Mouse (Mus musculus) neural tube, embryonic 12.5 days (tissue): ENCODE measurements around the gene Lefty2. TPM values are rescaled to one million over a fixed set of nuclear protein-coding genes. Genes with fewer than 3 reads are reported as not detected.

Experiments
- ATAC-seq: fragments of 200-750 bp; cut with Nextera tagmentation; 2 replicates; pipeline ENCODE4 v1.8.0; 2017; ENCODE audit warnings: low read depth, mild to moderate bottlenecking, moderate TSS enrichment, moderate library complexity; ENCODE audit not compliant: low FRiP score
- H3K27ac ChIP-seq: fragments of 300-500 bp; sonication (generic); 2 replicates; pipeline ENCODE4 v1.5.1; 2016
- H3K27me3 ChIP-seq: fragments of 300-500 bp; sonication (generic); replicated peaks from 2 replicates; pipeline ENCODE4 v1.6.1; 2016; ENCODE audit warnings: mild to moderate bottlenecking
- H3K36me3 ChIP-seq: fragments of 300-500 bp; sonication (generic); 2 replicates; pipeline ENCODE4 v1.6.1; 2016; ENCODE audit warnings: mild to moderate bottlenecking
- H3K4me1 ChIP-seq: fragments of 300-500 bp; sonication (generic); 2 replicates; pipeline ENCODE4 v1.6.1; 2016
- H3K4me2 ChIP-seq: fragments of 300-500 bp; sonication (generic); replicated peaks from 2 replicates; pipeline ENCODE4 v1.6.1; 2016; ENCODE audit warnings: mild to moderate bottlenecking
- H3K4me3 ChIP-seq: fragments of 300-500 bp; sonication (generic); 2 replicates; pipeline ENCODE4 v1.5.1; 2016
- H3K9ac ChIP-seq: fragments of 300-500 bp; sonication (generic); 2 replicates; pipeline ENCODE4 v1.6.1; 2016; ENCODE audit warnings: mild to moderate bottlenecking
- H3K9me3 ChIP-seq: fragments of 300-500 bp; sonication (generic); 2 replicates; pipeline ENCODE4 v1.6.1; 2016; ENCODE audit warnings: mild to moderate bottlenecking
- WGBS: fragments of 180-500 bp; shearing (Covaris S2); methylation state at CpG from one replicate; pipeline ENCODE4 v1.1.7; 2016; 5-methylcytosine and 5-hydroxymethylcytosine counted together
- polyA plus RNA-seq: library from polyadenylated mRNA; unstranded; fragments of >200 nt; fragmentation: Nextera tagmentation; extraction: Ambion mirVana; gene quantifications from 2 replicates; pipeline ENCODE4 v1.2.1, GENCODE M21; 2016

Gene Lefty2
- not detected in 2 replicates for polyA plus RNA-seq

- Histone ChIP-seq H3K4me3 (no peak within 1 kb of the TSS), H3K9me3 (no peaks in the 10 kb centered on the region), H3K4me2 (no peak within 1 kb of the TSS), H3K36me3 (no peaks in the 10 kb centered on the region), H3K27ac (no peak within 1 kb of the TSS), H3K27me3 (peaks cover 35% of the 10 kb centered on the region), H3K4me1 (peaks cover 11% of the 10 kb centered on the region), H3K9ac (no peak within 1 kb of the TSS)
- 66% methylated on average over 10 of the region's 10 CpGs for WGBS
- ATAC-seq, result no peak
Measured at GRCm38 (mm10) chr1:180892808-180893207, at the start of gene Lefty2. Gene Lefty2, plus strand, starts transcription at chr1:180893108.

GRCm38 (mm10) chr1:180848114-180848510 lies 44.8 kb upstream of the Lefty2 start:
- Histone ChIP-seq H3K27ac (peak overlapping the region; percentile 94), H3K9ac (peak overlapping the region; percentile 61), H3K36me3 (no peaks in the 10 kb centered on the region), H3K4me1 (peaks cover 33% of the 10 kb centered on the region), H3K27me3 (no peaks in the 10 kb centered on the region), H3K4me3 (peak overlapping the region; percentile 19), H3K9me3 (no peaks in the 10 kb centered on the region), H3K4me2 (peak overlapping the region; percentile 58)
- WGBS, result 8% methylated on average over 9 of the region's 9 CpGs
- peak; percentile 25 for ATAC-seq

DNA sequence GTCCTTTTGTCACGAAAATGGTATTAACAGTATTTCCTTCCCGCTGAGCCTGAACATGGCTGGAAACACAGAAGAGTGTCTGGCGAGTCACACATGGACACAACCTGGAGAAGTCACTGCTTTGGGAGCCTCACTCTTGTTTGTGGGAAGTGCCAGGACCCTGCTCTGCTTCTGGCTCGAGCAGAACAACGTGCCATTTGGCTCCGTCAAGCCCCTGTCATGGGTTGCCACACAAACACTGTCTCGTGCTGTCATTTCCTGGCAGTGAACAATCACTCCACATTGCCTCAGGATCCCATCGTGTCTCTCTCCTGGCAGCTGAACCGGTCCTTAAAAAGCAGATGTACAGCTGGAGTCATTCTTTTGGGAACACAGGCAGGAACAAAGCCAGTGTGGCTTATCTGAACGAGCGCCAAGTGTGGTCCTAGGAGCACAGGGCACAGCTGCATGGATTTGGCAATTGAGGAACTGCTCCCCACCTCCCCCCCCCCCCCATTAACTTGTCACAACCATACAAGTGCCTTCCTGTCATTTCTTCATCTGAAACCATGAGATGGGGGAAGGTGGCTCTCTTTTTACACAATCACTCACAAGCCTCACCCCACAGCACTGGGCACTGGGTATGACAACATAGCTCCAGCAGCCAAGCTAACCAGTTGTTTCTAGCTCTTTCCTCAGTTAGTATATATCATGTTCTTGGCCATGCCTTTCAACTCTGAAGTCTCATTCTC lies 44.2 kb upstream of the Lefty2 start:
- Histone ChIP-seq H3K36me3 (no peaks in the 10 kb centered on the region), H3K27me3 (no peaks in the 10 kb centered on the region), H3K4me3 (peak overlapping the region; percentile 19; the same call in 1 of the 2 replicates), H3K27ac (peak overlapping the region; percentile 94), H3K9ac (peak overlapping the region; percentile 61), H3K9me3 (no peaks in the 10 kb centered on the region), H3K4me1 (peaks cover 33% of the 10 kb centered on the region), H3K4me2 (peak overlapping the region; percentile 58)
- 15% methylated on average over 11 of the region's 11 CpGs for WGBS
- ATAC-seq, result peak; percentile 31

- peaks cover 33% of the 10 kb centered on the region for H3K4me1 ChIP-seq
- no peaks in the 10 kb centered on the region for H3K27me3 ChIP-seq
- WGBS, result 29% methylated on average over 11 of the region's 11 CpGs
- H3K9me3 ChIP-seq, result no peaks in the 10 kb centered on the region
- H3K4me2 ChIP-seq, result peak overlapping the region; percentile 64
- no peaks in the 10 kb centered on the region for H3K36me3 ChIP-seq
- H3K4me3 ChIP-seq, result peak overlapping the region; percentile 35
- no peak for ATAC-seq
- H3K27ac ChIP-seq, result peak overlapping the region; percentile 92
- H3K9ac ChIP-seq, result peak overlapping the region; percentile 52
Measured at GRCm38 (mm10) chr1:180849701-180850301, 43.1 kb upstream of the Lefty2 start.

GRCm38 (mm10) chr1:180850316-180851270 lies 42.3 kb upstream of the Lefty2 start, which contains the start of gene Sde2:
Gene Sde2, plus strand, starts transcription at chr1:180851127.
- H3K4me1 ChIP-seq, result peaks cover 33% of the 10 kb centered on the region
- H3K9ac ChIP-seq, result peak within 1 kb of the TSS; percentile 63
- peak within 1 kb of the TSS; percentile 79 for H3K4me2 ChIP-seq
- H3K27me3 ChIP-seq, result no peaks in the 10 kb centered on the region
- peaks cover 3% of the 10 kb centered on the region; the same call in 1 of the 2 replicates for H3K36me3 ChIP-seq
- no peaks in the 10 kb centered on the region for H3K9me3 ChIP-seq
- WGBS, result under 1% methylated on average over 77 of the region's 77 CpGs
- H3K27ac ChIP-seq, result peak within 1 kb of the TSS; percentile 92
- peak within 1 kb of the TSS; percentile 74 for H3K4me3 ChIP-seq
- peak; percentile 96 for ATAC-seq

DNA sequence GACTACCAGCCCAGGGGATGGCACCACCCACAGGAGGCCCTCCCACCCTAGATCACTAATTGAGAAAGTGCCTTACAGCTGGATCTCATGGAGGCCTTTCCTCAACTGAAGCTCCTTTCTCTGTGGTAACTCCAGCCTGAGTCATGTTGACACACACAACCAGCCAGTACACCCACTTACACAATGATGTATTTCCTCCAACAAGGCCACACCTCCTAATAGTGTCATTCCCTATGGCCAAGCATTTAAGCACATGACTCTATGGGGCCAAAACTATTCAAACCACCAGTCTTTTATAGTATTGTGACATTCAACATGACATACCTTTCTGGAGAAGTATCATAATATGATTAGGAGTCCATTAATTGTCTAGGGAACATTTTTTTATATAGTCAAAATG lies 34.1 kb upstream of the Lefty2 start:
- H3K27ac ChIP-seq, result no peak overlapping the region
- no peaks in the 10 kb centered on the region for H3K4me1 ChIP-seq

DNA sequence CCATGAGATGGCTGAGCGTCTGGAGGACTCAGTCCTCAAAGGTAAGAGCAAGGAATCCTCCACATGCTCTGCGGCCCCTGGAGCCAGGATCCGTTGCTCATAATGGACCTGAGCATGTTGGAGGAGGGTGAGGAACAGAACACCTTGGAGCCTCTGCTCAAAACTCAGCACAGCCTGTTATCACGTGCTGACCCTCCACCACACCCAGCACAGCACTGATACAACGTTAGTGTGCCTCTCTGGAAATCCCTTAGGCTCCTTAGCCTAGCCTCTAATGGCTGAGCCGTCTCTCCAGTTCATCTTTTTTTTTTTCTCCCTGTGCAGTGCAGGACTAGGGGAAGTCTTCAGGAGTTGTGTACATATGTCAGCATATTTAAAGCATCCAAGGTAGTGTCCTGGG lies 32.9 kb upstream of the Lefty2 start:
- H3K27ac ChIP-seq, result no peak overlapping the region
- ATAC-seq, result no peak
- no peaks in the 10 kb centered on the region for H3K27me3 ChIP-seq
- H3K9me3 ChIP-seq, result no peaks in the 10 kb centered on the region
- H3K4me2 ChIP-seq, result no peak overlapping the region
- H3K9ac ChIP-seq, result no peak overlapping the region
- H3K4me3 ChIP-seq, result no peak overlapping the region
- H3K4me1 ChIP-seq, result no peaks in the 10 kb centered on the region
- H3K36me3 ChIP-seq, result peaks cover 91% of the 10 kb centered on the region
- 87% methylated on average over 6 of the region's 6 CpGs for WGBS

More for the DNA sequence above, 34.1 kb upstream of the Lefty2 start:
- no peak for ATAC-seq
- no peaks in the 10 kb centered on the region for H3K9me3 ChIP-seq
- H3K27me3 ChIP-seq, result no peaks in the 10 kb centered on the region
- H3K4me3 ChIP-seq, result no peak overlapping the region
- H3K36me3 ChIP-seq, result peaks cover 80% of the 10 kb centered on the region
- no peak overlapping the region for H3K9ac ChIP-seq
- H3K4me2 ChIP-seq, result no peak overlapping the region

- Histone ChIP-seq H3K9ac (no peak overlapping the region), H3K27ac (no peak overlapping the region), H3K36me3 (peaks cover 90% of the 10 kb centered on the region), H3K4me3 (no peak overlapping the region), H3K27me3 (no peaks in the 10 kb centered on the region), H3K9me3 (no peaks in the 10 kb centered on the region), H3K4me1 (no peaks in the 10 kb centered on the region), H3K4me2 (no peak overlapping the region)
- no peak for ATAC-seq
- 33% methylated on average over 1 of the region's 1 CpGs for WGBS
Measured at GRCm38 (mm10) chr1:180863606-180864005, 29.3 kb upstream of the Lefty2 start.

- ATAC-seq, result no peak
Measured at GRCm38 (mm10) chr1:180866001-180866400, 26.9 kb upstream of the Lefty2 start.

GRCm38 (mm10) chr1:180870122-180870650 lies 22.7 kb upstream of the Lefty2 start:
- H3K36me3 ChIP-seq, result peaks cover 30% of the 10 kb centered on the region
- 79% methylated on average over 13 of the region's 13 CpGs for WGBS
- H3K4me1 ChIP-seq, result no peaks in the 10 kb centered on the region
- H3K9me3 ChIP-seq, result no peaks in the 10 kb centered on the region
- H3K27ac ChIP-seq, result no peak overlapping the region
- ATAC-seq, result no peak
- H3K27me3 ChIP-seq, result no peaks in the 10 kb centered on the region
- H3K4me2 ChIP-seq, result no peak overlapping the region
- H3K4me3 ChIP-seq, result no peak overlapping the region
- H3K9ac ChIP-seq, result no peak overlapping the region

More at GRCm38 (mm10) chr1:180866001-180866400, 26.9 kb upstream of the Lefty2 start:
- H3K4me1 ChIP-seq, result no peaks in the 10 kb centered on the region
- H3K4me3 ChIP-seq, result no peak overlapping the region
- 93% methylated on average over 7 of the region's 7 CpGs for WGBS
- H3K4me2 ChIP-seq, result no peak overlapping the region
- no peaks in the 10 kb centered on the region for H3K27me3 ChIP-seq
- H3K9me3 ChIP-seq, result no peaks in the 10 kb centered on the region
- no peak overlapping the region for H3K9ac ChIP-seq
- peaks cover 68% of the 10 kb centered on the region for H3K36me3 ChIP-seq
- no peak overlapping the region for H3K27ac ChIP-seq

DNA sequence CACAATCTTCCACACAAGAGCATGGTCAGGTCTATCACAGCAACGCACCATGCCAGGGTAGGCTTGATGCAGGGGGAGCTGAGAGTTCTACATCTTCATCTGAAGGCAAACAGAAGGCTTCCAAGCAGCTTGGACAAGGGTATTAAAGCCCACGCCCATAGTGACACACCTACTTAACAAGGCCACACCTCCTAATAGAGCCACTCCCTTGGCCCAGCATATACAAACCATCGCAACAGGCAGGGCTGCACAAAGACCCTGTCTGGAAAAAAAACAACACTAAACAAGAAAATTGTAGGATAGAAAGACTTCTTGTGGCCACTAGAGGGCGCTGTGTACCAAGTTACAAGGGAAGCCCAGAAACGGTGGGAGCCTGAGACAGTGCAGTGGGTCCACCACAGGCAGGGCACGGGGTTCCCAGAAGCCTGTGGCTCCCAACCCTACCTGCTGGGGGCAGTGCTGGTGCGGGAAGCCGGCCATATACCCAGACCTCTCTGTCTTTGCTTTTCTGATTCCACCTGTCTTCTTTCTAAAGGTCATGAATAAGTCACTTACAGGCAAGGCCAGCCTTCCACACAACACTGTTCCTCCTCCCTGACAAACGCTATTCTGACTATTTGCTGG lies 18.9 kb upstream of the Lefty2 start:
- Histone ChIP-seq H3K4me3 (no peak overlapping the region), H3K4me1 (no peaks in the 10 kb centered on the region), H3K4me2 (no peak overlapping the region), H3K27ac (no peak overlapping the region), H3K27me3 (no peaks in the 10 kb centered on the region), H3K9me3 (no peaks in the 10 kb centered on the region), H3K9ac (no peak overlapping the region), H3K36me3 (no peaks in the 10 kb centered on the region)
- WGBS, result 20% methylated on average over 9 of the region's 9 CpGs
- ATAC-seq, result no peak; the same call in 1 of the 2 replicates
